Mouse (Mus musculus) neutrophil, adult 83 days (primary cell): Measurements from ENCODE around the gene Spc25. TPM values are rescaled to one million over a fixed set of nuclear protein-coding genes. Genes with fewer than 3 reads are reported as not detected.

ENCODE experiments used
- total RNA-seq, 2 experiments: library from RNA; stranded (reverse); gene quantifications; one replicate each; pipeline ENCODE4 v1.2.4; 2023

Spc25 gene
- 10 to 100 TPM; 35.0 to 38.1 TPM for total RNA-seq

DNA sequence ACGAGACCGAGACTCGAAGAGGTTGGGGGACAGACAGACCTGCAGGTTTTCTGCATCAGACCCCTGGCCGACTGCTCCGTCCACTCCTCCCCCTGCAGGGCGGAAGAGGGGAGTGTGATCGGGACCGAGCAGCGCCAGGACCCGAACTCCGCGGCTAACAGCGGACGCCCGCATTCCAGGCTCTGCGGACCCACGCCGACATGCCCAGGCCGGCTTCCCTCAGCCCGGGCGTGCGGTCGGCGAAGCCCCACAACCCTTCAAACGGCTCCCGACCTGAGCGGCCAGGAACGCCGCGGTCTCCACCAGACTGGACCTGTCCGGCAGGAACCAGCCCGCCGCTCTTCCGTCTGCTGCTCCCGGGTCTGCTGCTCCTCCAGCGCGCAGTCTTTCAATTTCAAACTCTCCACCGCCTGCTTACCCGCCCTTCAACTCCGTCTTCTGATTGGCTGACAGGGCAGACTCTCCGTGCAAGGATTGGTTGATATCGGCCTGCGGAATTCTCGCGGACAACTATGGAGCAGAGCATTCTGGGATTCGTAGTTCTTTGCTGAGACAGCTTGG lies at the start of gene Spc25:
Gene Spc25 (minus strand): TSS at position 404 of the 561 bp plus-strand sequence.

GRCm38 (mm10) chr2:69210773-69211172 lies 4.8 kb upstream of the Spc25 start, which contains the start of gene G6pc2:
Gene G6pc2 (plus strand): TSS chr2:69211073.

Other genes starting within 250 kb of the Spc25 start
- 1 to 10 TPM; 1.9 to 3.3 TPM for gene Nostrin, start 70.4 kb downstream of the Spc25 start, total RNA-seq
- gene G6pc2, start 4.9 kb upstream of the Spc25 start, total RNA-seq: not detected
- not detected for gene Abcb11, start 136.4 kb upstream of the Spc25 start, total RNA-seq
- 10 to 100 TPM; 46.2 to 68.1 TPM for gene Dhrs9, start 174.3 kb upstream of the Spc25 start, total RNA-seq